Mouse (Mus musculus): Measurements from ENCODE around the gene Stard10.

DNA sequence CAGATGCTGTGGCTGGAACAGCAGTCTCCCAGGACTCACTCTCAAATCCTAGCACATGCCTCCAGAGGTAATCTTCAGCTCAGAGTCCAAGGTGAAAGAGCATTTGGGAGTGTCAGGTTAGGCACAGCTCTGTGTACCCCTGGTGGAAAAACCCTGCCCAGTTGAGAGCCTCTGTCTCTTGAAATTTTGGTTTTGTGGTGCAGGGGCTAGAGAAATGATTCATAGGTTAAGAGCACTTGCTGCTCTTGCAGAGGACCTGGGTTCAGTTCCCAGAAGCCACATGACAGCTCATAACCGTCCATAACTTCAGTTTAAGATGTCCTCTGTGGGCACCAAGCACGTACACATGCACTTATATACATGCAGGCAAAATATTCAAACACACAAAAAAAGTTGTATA, 29.1 kb upstream of the Stard10 start:
- TF ChIP-seq CTCF (IDR thresholded peaks at IDR 0.05; ENCODE audit: borderline replicate concordance, insufficient read depth, low read length) (no peak), POLR2A (IDR thresholded peaks at IDR 0.05; ENCODE audit: low read depth, low read length) (no peak)

Measured in embryonic fibroblast, embryonic 13.5 days (primary cell).